Mouse (Mus musculus): ENCODE data around the gene Rad51d. TPM values are rescaled to one million over a fixed set of nuclear protein-coding genes. Genes with fewer than 3 reads are reported as not detected.

Rad51d gene
- polyA plus RNA-seq, 1 experiment from 2014 or later: 17.2 TPM

- Histone ChIP-seq H3K4me1 (ENCODE audit: control insufficient read depth, insufficient read depth, low read length) (no peaks in the 10 kb centered on the region), H3K27ac (replicated peaks; ENCODE audit: low read depth, low read length) (no peak overlapping the region), H3K4me3 (replicated peaks; ENCODE audit: low read depth, low read length) (no peak overlapping the region), H3K36me3 (ENCODE audit: control insufficient read depth, insufficient read depth, low read length) (no peaks in the 10 kb centered on the region), H3K9ac (replicated peaks; ENCODE audit: low read length) (no peak overlapping the region), H3K27me3 (ENCODE audit: control insufficient read depth, insufficient read depth, low read length) (0 out of 2 replicates have a peak, but pooled peaks cover 3% of the 10 kb centered on the region), H3K4me2 (ENCODE audit: low read length) (no peak overlapping the region), H3K9me3 (ENCODE audit: control insufficient read depth, low read length) (no peaks in the 10 kb centered on the region)
- WGBS: 64% methylated on average over 4 of the region's 4 CpGs
- ATAC-seq (ENCODE audit: low FRiP score, low TSS enrichment) (no peak), DNase-seq (no peak)
Observed at GRCm38 (mm10) chr11:82921691-82922090, 31.3 kb upstream of the Rad51d start.

- H3K9me3 ChIP-seq (ENCODE audit: control insufficient read depth, low read length): no peaks in the 10 kb centered on the region
- ATAC-seq (ENCODE audit: low FRiP score, low TSS enrichment) (no peak), DNase-seq (no peak)
- no peak overlapping the region for H3K9ac ChIP-seq (replicated peaks; ENCODE audit: low read length)
- H3K4me2 ChIP-seq (ENCODE audit: low read length): no peak overlapping the region
- no peaks in the 10 kb centered on the region for H3K4me1 ChIP-seq (ENCODE audit: control insufficient read depth, insufficient read depth, low read length)
- no peak overlapping the region for H3K4me3 ChIP-seq (replicated peaks; ENCODE audit: low read depth, low read length)
- H3K36me3 ChIP-seq (ENCODE audit: control insufficient read depth, insufficient read depth, low read length): no peaks in the 10 kb centered on the region
- no peaks in the 10 kb centered on the region for H3K27me3 ChIP-seq (ENCODE audit: control insufficient read depth, insufficient read depth, low read length)
- H3K27ac ChIP-seq (replicated peaks; ENCODE audit: low read depth, low read length): no peak overlapping the region
- 64% methylated on average over 10 of the region's 10 CpGs for WGBS
Observed at GRCm38 (mm10) chr11:82920768-82921167, 30.4 kb upstream of the Rad51d start.

GRCm38 (mm10) chr11:82914711-82915352, 24.4 kb upstream of the Rad51d start:
- H3K36me3 ChIP-seq (ENCODE audit: control insufficient read depth, insufficient read depth, low read length): no peaks in the 10 kb centered on the region
- 8% methylated on average over 16 of the region's 16 CpGs for WGBS
- H3K4me2 ChIP-seq (ENCODE audit: low read length): peak overlapping the region; percentile 38
- no peak overlapping the region for H3K27ac ChIP-seq (replicated peaks; ENCODE audit: low read depth, low read length)
- H3K9me3 ChIP-seq (ENCODE audit: control insufficient read depth, low read length): no peaks in the 10 kb centered on the region
- DNase-seq (peak; percentile 93), ATAC-seq (ENCODE audit: low FRiP score, low TSS enrichment) (no peak)
- no peak overlapping the region for H3K9ac ChIP-seq (replicated peaks; ENCODE audit: low read length)
- H3K4me3 ChIP-seq (replicated peaks; ENCODE audit: low read depth, low read length): no peak overlapping the region
- no peaks in the 10 kb centered on the region for H3K27me3 ChIP-seq (ENCODE audit: control insufficient read depth, insufficient read depth, low read length)
- no peaks in the 10 kb centered on the region for H3K4me1 ChIP-seq (ENCODE audit: control insufficient read depth, insufficient read depth, low read length)

- Histone ChIP-seq H3K4me2 (ENCODE audit: low read length) (no peak overlapping the region), H3K4me1 (ENCODE audit: control insufficient read depth, insufficient read depth, low read length) (peaks cover 7% of the 10 kb centered on the region), H3K27ac (replicated peaks; ENCODE audit: low read depth, low read length) (no peak overlapping the region), H3K4me3 (replicated peaks; ENCODE audit: low read depth, low read length) (no peak overlapping the region), H3K36me3 (ENCODE audit: control insufficient read depth, insufficient read depth, low read length) (peaks cover 7% of the 10 kb centered on the region), H3K9me3 (ENCODE audit: control insufficient read depth, low read length) (no peaks in the 10 kb centered on the region), H3K27me3 (ENCODE audit: control insufficient read depth, insufficient read depth, low read length) (no peaks in the 10 kb centered on the region), H3K9ac (replicated peaks; ENCODE audit: low read length) (no peak overlapping the region)
- DNase-seq (no peak), ATAC-seq (ENCODE audit: low FRiP score, low TSS enrichment) (no peak)
- WGBS: 84% methylated on average over 11 of the region's 11 CpGs
Observed at GRCm38 (mm10) chr11:82910679-82911389, 20.4 kb upstream of the Rad51d start.

GRCm38 (mm10) chr11:82910250-82910649, 19.8 kb upstream of the Rad51d start, which contains the start of gene Unc45b:
Gene Unc45b, plus strand, starts transcription at chr11:82910550.
- ATAC-seq (ENCODE audit: low FRiP score, low TSS enrichment): no peak
- WGBS: 87% methylated on average over 4 of the region's 4 CpGs
- Histone ChIP-seq H3K9ac (replicated peaks; ENCODE audit: low read length) (no peak within 1 kb of the TSS), H3K4me2 (ENCODE audit: low read length) (no peak within 1 kb of the TSS), H3K4me1 (ENCODE audit: control insufficient read depth, insufficient read depth, low read length) (peaks cover 7% of the 10 kb centered on the region), H3K27ac (replicated peaks; ENCODE audit: low read depth, low read length) (no peak within 1 kb of the TSS), H3K9me3 (ENCODE audit: control insufficient read depth, low read length) (no peaks in the 10 kb centered on the region), H3K4me3 (replicated peaks; ENCODE audit: low read depth, low read length) (no peak within 1 kb of the TSS), H3K36me3 (ENCODE audit: control insufficient read depth, insufficient read depth, low read length) (peaks cover 13% of the 10 kb centered on the region), H3K27me3 (ENCODE audit: control insufficient read depth, insufficient read depth, low read length) (no peaks in the 10 kb centered on the region)
- DNase-seq: no peak

- H3K4me1 ChIP-seq (ENCODE audit: control insufficient read depth, insufficient read depth, low read length): peaks cover 7% of the 10 kb centered on the region
- WGBS: 54% methylated on average over 10 of the region's 10 CpGs
- peak overlapping the region; percentile 77 for H3K4me3 ChIP-seq (replicated peaks; ENCODE audit: low read depth, low read length)
- DNase-seq (no peak), ATAC-seq (ENCODE audit: low FRiP score, low TSS enrichment) (no peak)
- no peak overlapping the region for H3K9ac ChIP-seq (replicated peaks; ENCODE audit: low read length)
- H3K4me2 ChIP-seq (ENCODE audit: low read length): peak overlapping the region; percentile 70
- no peak overlapping the region for H3K27ac ChIP-seq (replicated peaks; ENCODE audit: low read depth, low read length)
- no peaks in the 10 kb centered on the region for H3K9me3 ChIP-seq (ENCODE audit: control insufficient read depth, low read length)
- no peaks in the 10 kb centered on the region for H3K27me3 ChIP-seq (ENCODE audit: control insufficient read depth, insufficient read depth, low read length)
- H3K36me3 ChIP-seq (ENCODE audit: control insufficient read depth, insufficient read depth, low read length): peaks cover 29% of the 10 kb centered on the region
Observed at GRCm38 (mm10) chr11:82908608-82908989, 18.2 kb upstream of the Rad51d start.

- peak within 1 kb of the TSS; percentile 85 for H3K9ac ChIP-seq (replicated peaks; ENCODE audit: low read length)
- ATAC-seq (ENCODE audit: low FRiP score, low TSS enrichment) (peak; percentile 77; the same call in 1 of the 2 replicates), DNase-seq (peak; percentile 96)
- 0 out of 2 replicates have a peak within 1 kb of the TSS, but pooled peaks have one; percentile 45 for H3K27ac ChIP-seq (replicated peaks; ENCODE audit: low read depth, low read length)
- H3K4me2 ChIP-seq (ENCODE audit: low read length): peak within 1 kb of the TSS; percentile 70
- 1% methylated on average over 73 of the region's 73 CpGs for WGBS
- no peaks in the 10 kb centered on the region for H3K9me3 ChIP-seq (ENCODE audit: control insufficient read depth, low read length)
- H3K4me1 ChIP-seq (ENCODE audit: control insufficient read depth, insufficient read depth, low read length): peaks cover 7% of the 10 kb centered on the region
- peaks cover 36% of the 10 kb centered on the region for H3K36me3 ChIP-seq (ENCODE audit: control insufficient read depth, insufficient read depth, low read length)
- H3K27me3 ChIP-seq (ENCODE audit: control insufficient read depth, insufficient read depth, low read length): no peaks in the 10 kb centered on the region
- H3K4me3 ChIP-seq (replicated peaks; ENCODE audit: low read depth, low read length): peak within 1 kb of the TSS; percentile 77
Observed at GRCm38 (mm10) chr11:82907651-82908607, 17.5 kb upstream of the Rad51d start, which contains the start of gene Nle1. Gene Nle1, minus strand, starts transcription at chr11:82908411.

GRCm38 (mm10) chr11:82905816-82906215, 15.4 kb upstream of the Rad51d start:
- DNase-seq: no peak
- no peaks in the 10 kb centered on the region for H3K9me3 ChIP-seq (ENCODE audit: control insufficient read depth, low read length)
- H3K27ac ChIP-seq (replicated peaks; ENCODE audit: low read depth, low read length): no peak overlapping the region
- no peak overlapping the region for H3K4me2 ChIP-seq (ENCODE audit: low read length)
- no peak for ATAC-seq (ENCODE audit: low FRiP score, low TSS enrichment)
- peaks cover 7% of the 10 kb centered on the region for H3K4me1 ChIP-seq (ENCODE audit: control insufficient read depth, insufficient read depth, low read length)
- WGBS: 98% methylated on average over 5 of the region's 5 CpGs
- no peak overlapping the region for H3K4me3 ChIP-seq (replicated peaks; ENCODE audit: low read depth, low read length)
- H3K27me3 ChIP-seq (ENCODE audit: control insufficient read depth, insufficient read depth, low read length): no peaks in the 10 kb centered on the region
- H3K9ac ChIP-seq (replicated peaks; ENCODE audit: low read length): no peak overlapping the region
- peaks cover 57% of the 10 kb centered on the region for H3K36me3 ChIP-seq (ENCODE audit: control insufficient read depth, insufficient read depth, low read length)
